Mouse (Mus musculus) liver, postnatal 0 days (tissue): ENCODE data around the gene Ajm1. TPM values are rescaled to one million over a fixed set of nuclear protein-coding genes. Genes with fewer than 3 reads are reported as not detected.

ENCODE experiments used
- ATAC-seq: fragments of 200-750 bp; cut with Nextera tagmentation; 2 replicates; pipeline ENCODE4 v1.8.0; 2017; ENCODE audit warnings: mild to moderate bottlenecking, moderate library complexity
- DNase-seq: peaks from one replicate; pipeline ENCODE4 v3.0.0-alpha.2; 2016
- H3K27ac ChIP-seq: fragments of 300-500 bp; sonication (generic); 2 replicates; pipeline ENCODE4 v1.5.1; 2014; ENCODE audit warnings: antibody characterized with exemption, moderate library complexity, mild to moderate bottlenecking, low read depth
- H3K27me3 ChIP-seq: fragments of 300-500 bp; sonication (generic); 2 replicates; pipeline ENCODE4 v1.6.1; 2014; ENCODE audit warnings: low read length, control low read depth, mixed read lengths; ENCODE audit not compliant: insufficient read depth
- H3K36me3 ChIP-seq: fragments of 300-500 bp; sonication (generic); replicated peaks from 2 replicates; pipeline ENCODE4 v1.6.1; 2014; ENCODE audit warnings: mild to moderate bottlenecking, control low read depth, low read length, moderate library complexity, mixed read lengths; ENCODE audit not compliant: insufficient read depth
- H3K4me1 ChIP-seq: fragments of 300-500 bp; sonication (generic); 2 replicates; pipeline ENCODE4 v1.6.1; 2014; ENCODE audit warnings: antibody characterized with exemption, mild to moderate bottlenecking, control low read depth; ENCODE audit not compliant: insufficient read depth
- H3K4me2 ChIP-seq: fragments of 300-500 bp; sonication (generic); 2 replicates; pipeline ENCODE4 v1.6.1; 2014; ENCODE audit warnings: low read depth, mild to moderate bottlenecking, low read length, moderate library complexity, mixed read lengths
- H3K4me3 ChIP-seq: fragments of 300-500 bp; sonication (generic); 2 replicates; pipeline ENCODE4 v1.5.1; 2014; ENCODE audit warnings: low read depth, low read length
- H3K9ac ChIP-seq: fragments of 300-500 bp; sonication (generic); replicated peaks from 2 replicates; pipeline ENCODE4 v1.6.1; 2014; ENCODE audit warnings: mild to moderate bottlenecking, moderate library complexity
- H3K9me3 ChIP-seq: fragments of 300-500 bp; sonication (generic); 2 replicates; pipeline ENCODE4 v1.6.1; 2016; ENCODE audit warnings: mild to moderate bottlenecking, control low read depth, low read length, mixed read lengths
- CTCF ChIP-seq: sonication (generic); IDR thresholded peaks from 2 replicates; pipeline ENCODE4 v1.5.1; 2016; ENCODE audit warnings: antibody characterized with exemption, low read depth
- EP300 ChIP-seq: IDR thresholded peaks from 2 replicates; pipeline ENCODE4 v1.6.1; 2016; ENCODE audit warnings: antibody characterized with exemption, low read depth, mild to moderate bottlenecking
- WGBS: fragments of 180-500 bp; shearing (Covaris S2); extraction: QIAGEN DNeasy Blood & Tissue Kit; methylation state at CpG from one replicate; pipeline ENCODE4 v1.1.7; 2014; ENCODE audit not compliant: insufficient replicate concordance; 5-methylcytosine and 5-hydroxymethylcytosine counted together
- polyA plus RNA-seq: library from polyadenylated mRNA; unstranded; fragments of >200 nt; fragmentation: Nextera tagmentation; extraction: Ambion mirVana; gene quantifications from 2 replicates; pipeline ENCODE4 v1.2.1, GENCODE M21; 2015

Gene Ajm1
- polyA plus RNA-seq, 1 experiment from 2014 or later, result not detected

GRCm38 (mm10) chr2:25540541-25540948 lies 41.0 kb downstream of the Ajm1 start:
- Histone ChIP-seq H3K4me1 (peaks cover 11% of the 10 kb centered on the region), H3K36me3 (peaks cover 33% of the 10 kb centered on the region), H3K4me3 (no peak overlapping the region), H3K27me3 (no peaks in the 10 kb centered on the region), H3K27ac (no peak overlapping the region), H3K4me2 (no peak overlapping the region), H3K9ac (no peak overlapping the region), H3K9me3 (no peaks in the 10 kb centered on the region)
- no peak for TF ChIP-seq EP300
- TF ChIP-seq CTCF, result no peak
- no peak for ATAC-seq
- WGBS, result 87% methylated on average over 4 of the region's 4 CpGs
- no peak for DNase-seq

- 85% methylated on average over 8 of the region's 8 CpGs for WGBS
- ATAC-seq (no peak), DNase-seq (no peak)
- TF ChIP-seq CTCF, result no peak
- TF ChIP-seq EP300, result no peak
- H3K9ac ChIP-seq, result no peak overlapping the region
- H3K4me1 ChIP-seq, result no peaks in the 10 kb centered on the region
- no peak overlapping the region for H3K4me2 ChIP-seq
- H3K4me3 ChIP-seq, result no peak overlapping the region
- H3K36me3 ChIP-seq, result peaks cover 56% of the 10 kb centered on the region
- no peak overlapping the region for H3K27ac ChIP-seq
- no peaks in the 10 kb centered on the region for H3K9me3 ChIP-seq
- no peaks in the 10 kb centered on the region for H3K27me3 ChIP-seq
Measured at GRCm38 (mm10) chr2:25536531-25536930, 45.0 kb downstream of the Ajm1 start.

GRCm38 (mm10) chr2:25534866-25535182 lies 46.7 kb downstream of the Ajm1 start:
- WGBS, result 78% methylated on average over 2 of the region's 2 CpGs
- H3K4me2 ChIP-seq, result no peak overlapping the region
- no peaks in the 10 kb centered on the region for H3K9me3 ChIP-seq
- no peak overlapping the region for H3K27ac ChIP-seq
- H3K36me3 ChIP-seq, result peaks cover 63% of the 10 kb centered on the region
- H3K4me3 ChIP-seq, result no peak overlapping the region
- no peak overlapping the region for H3K9ac ChIP-seq
- no peaks in the 10 kb centered on the region for H3K4me1 ChIP-seq
- DNase-seq (no peak), ATAC-seq (no peak)
- H3K27me3 ChIP-seq, result no peaks in the 10 kb centered on the region
- TF ChIP-seq CTCF, result no peak
- TF ChIP-seq EP300, result no peak

- TF ChIP-seq CTCF (no peak), EP300 (no peak)
- DNase-seq (no peak), ATAC-seq (peak; percentile 71)
- no peak overlapping the region for H3K9ac ChIP-seq
- H3K4me2 ChIP-seq, result no peak overlapping the region
- WGBS, result 74% methylated on average over 3 of the region's 3 CpGs
- H3K4me3 ChIP-seq, result no peak overlapping the region
- no peak overlapping the region for H3K27ac ChIP-seq
- H3K27me3 ChIP-seq, result no peaks in the 10 kb centered on the region
- no peaks in the 10 kb centered on the region for H3K9me3 ChIP-seq
- H3K4me1 ChIP-seq, result no peaks in the 10 kb centered on the region
- H3K36me3 ChIP-seq, result peaks cover 65% of the 10 kb centered on the region
Measured at GRCm38 (mm10) chr2:25534178-25534865, 47.2 kb downstream of the Ajm1 start.

- H3K27me3 ChIP-seq, result no peaks in the 10 kb centered on the region
- no peak overlapping the region for H3K4me3 ChIP-seq
- H3K9me3 ChIP-seq, result no peaks in the 10 kb centered on the region
- DNase-seq (no peak), ATAC-seq (no peak)
- no peak overlapping the region for H3K27ac ChIP-seq
- no peak overlapping the region for H3K9ac ChIP-seq
- no peak overlapping the region for H3K4me2 ChIP-seq
- TF ChIP-seq CTCF, result no peak
- no peak for TF ChIP-seq EP300
- peaks cover 69% of the 10 kb centered on the region for H3K36me3 ChIP-seq
- WGBS, result 89% methylated on average over 2 of the region's 2 CpGs
- H3K4me1 ChIP-seq, result no peaks in the 10 kb centered on the region
Measured at GRCm38 (mm10) chr2:25533707-25534106, 47.9 kb downstream of the Ajm1 start.

- Histone ChIP-seq H3K4me2 (no peak overlapping the region), H3K9ac (no peak overlapping the region), H3K4me1 (no peaks in the 10 kb centered on the region), H3K36me3 (peaks cover 79% of the 10 kb centered on the region), H3K27ac (no peak overlapping the region), H3K27me3 (no peaks in the 10 kb centered on the region), H3K4me3 (no peak overlapping the region), H3K9me3 (no peaks in the 10 kb centered on the region)
- ATAC-seq, result no peak
- TF ChIP-seq CTCF (no peak), EP300 (no peak)
- 78% methylated on average over 9 of the region's 9 CpGs for WGBS
- no peak for DNase-seq
Measured at GRCm38 (mm10) chr2:25526510-25527302, 54.9 kb downstream of the Ajm1 start.

Other genes with a start within 250 kb of the Ajm1 start
- 15.7 and 16.5 TPM in 2 replicates for gene Man1b1, start 249.4 kb downstream of the Ajm1 start, polyA plus RNA-seq
- gene Dpp7, start 225.4 kb downstream of the Ajm1 start, polyA plus RNA-seq, result 12.8 and 15.4 TPM in 2 replicates
- gene Uap1l1, start 216.1 kb downstream of the Ajm1 start, polyA plus RNA-seq, result 18.7 and 19.4 TPM in 2 replicates
- 5.5 and 7.4 TPM in 2 replicates for gene Sapcd2, start 209.4 kb downstream of the Ajm1 start, polyA plus RNA-seq
- 2.9 and 3.6 TPM in 2 replicates for gene Entpd2, start 185.9 kb downstream of the Ajm1 start, polyA plus RNA-seq
- 5.2 and 5.4 TPM in 2 replicates for gene Npdc1, start 182.4 kb downstream of the Ajm1 start, polyA plus RNA-seq
- gene Fut7, start 158.5 kb downstream of the Ajm1 start, polyA plus RNA-seq, result 0.78 and 0.97 TPM in 2 replicates
- gene Abca2, start 153.1 kb downstream of the Ajm1 start, polyA plus RNA-seq, result 0.71 and 0.87 TPM in 2 replicates
- 0.77 and 1.4 TPM in 2 replicates for gene Clic3, start 124.9 kb downstream of the Ajm1 start, polyA plus RNA-seq
- 14.7 and 17.1 TPM in 2 replicates for gene Paxx, start 120.7 kb downstream of the Ajm1 start, polyA plus RNA-seq
- 0.83 and 1.0 TPM in 2 replicates for gene Ptgds, start 111.7 kb downstream of the Ajm1 start, polyA plus RNA-seq
- gene Lcn12, start 87.8 kb downstream of the Ajm1 start, polyA plus RNA-seq, result not detected in 2 replicates
- 26.7 and 26.9 TPM in 2 replicates for gene Fbxw5, start 81.0 kb downstream of the Ajm1 start, polyA plus RNA-seq
- 106 and 107 TPM in 2 replicates for gene C8g, start 80.0 kb downstream of the Ajm1 start, polyA plus RNA-seq
- 10.6 and 10.7 TPM in 2 replicates for gene Traf2, start 34.8 kb downstream of the Ajm1 start, polyA plus RNA-seq
- 263 and 268 TPM in 2 replicates for gene Edf1, start 23.9 kb downstream of the Ajm1 start, polyA plus RNA-seq
- gene Mamdc4, start 6.9 kb downstream of the Ajm1 start, polyA plus RNA-seq, result 0.07 and 0.09 TPM in 2 replicates
- gene Phpt1, start 6.5 kb downstream of the Ajm1 start, polyA plus RNA-seq, result 44.7 and 46.1 TPM in 2 replicates
- gene Rabl6, start 26.8 kb upstream of the Ajm1 start, polyA plus RNA-seq, result 11.0 and 13.5 TPM in 2 replicates
- 0.19 and 0.28 TPM in 2 replicates for gene Ccdc183, start 35.9 kb upstream of the Ajm1 start, polyA plus RNA-seq
- gene Tmem141, start 40.2 kb upstream of the Ajm1 start, polyA plus RNA-seq, result 43.3 and 55.1 TPM in 2 replicates
- 95.4 and 100 TPM in 2 replicates for gene Fcna, start 46.3 kb upstream of the Ajm1 start, polyA plus RNA-seq
- gene Lcn8, start 71.4 kb upstream of the Ajm1 start, polyA plus RNA-seq, result 0.18 TPM in 1 of 2 replicates, not detected in the other
- gene Lcn5, start 76.2 kb upstream of the Ajm1 start, polyA plus RNA-seq, result not detected in 2 replicates
- gene Lcn6, start 95.0 kb upstream of the Ajm1 start, polyA plus RNA-seq, result not detected in 2 replicates
- not detected in 2 replicates for gene Lcn10, start 101.0 kb upstream of the Ajm1 start, polyA plus RNA-seq
- gene Obp2a, start 118.3 kb upstream of the Ajm1 start, polyA plus RNA-seq, result not detected in 2 replicates
- gene Bmyc, start 125.0 kb upstream of the Ajm1 start, polyA plus RNA-seq, result 9.4 and 10.1 TPM in 2 replicates
- not detected in 2 replicates for gene Obp2b, start 155.3 kb upstream of the Ajm1 start, polyA plus RNA-seq
- gene Lcn3, start 183.8 kb upstream of the Ajm1 start, polyA plus RNA-seq, result not detected in 2 replicates
- not detected in 2 replicates for gene Lcn11, start 195.3 kb upstream of the Ajm1 start, polyA plus RNA-seq
- not detected in 2 replicates for gene Gm13539, start 200.5 kb upstream of the Ajm1 start, polyA plus RNA-seq
- gene Glt6d1, start 234.1 kb upstream of the Ajm1 start, polyA plus RNA-seq, result not detected in 2 replicates
- gene Lcn9, start 241.4 kb upstream of the Ajm1 start, polyA plus RNA-seq, result not detected in 2 replicates